Mouse (Mus musculus) T-cell, adult 2 months (primary cell): Measurements from ENCODE around the gene Gigyf1.
A peak's percentile ranks its signal among the peaks of the same experiment; 100 is the strongest.

Experiments used
- DNase-seq: peaks from one replicate; pipeline ENCODE4 v3.0.0; 2022; ENCODE audit warnings: low spot score

Gene Gigyf1

GRCm38 (mm10) chr5:137518436-137518835 is at the start of gene Gigyf1:
Gigyf1 (plus strand) TSS chr5:137518548.
- DNase-seq, result no peak

- no peak for DNase-seq
These were observed 46.0 kb upstream of the Gigyf1 start for GRCm38 (mm10) chr5:137472252-137472904.

DNA sequence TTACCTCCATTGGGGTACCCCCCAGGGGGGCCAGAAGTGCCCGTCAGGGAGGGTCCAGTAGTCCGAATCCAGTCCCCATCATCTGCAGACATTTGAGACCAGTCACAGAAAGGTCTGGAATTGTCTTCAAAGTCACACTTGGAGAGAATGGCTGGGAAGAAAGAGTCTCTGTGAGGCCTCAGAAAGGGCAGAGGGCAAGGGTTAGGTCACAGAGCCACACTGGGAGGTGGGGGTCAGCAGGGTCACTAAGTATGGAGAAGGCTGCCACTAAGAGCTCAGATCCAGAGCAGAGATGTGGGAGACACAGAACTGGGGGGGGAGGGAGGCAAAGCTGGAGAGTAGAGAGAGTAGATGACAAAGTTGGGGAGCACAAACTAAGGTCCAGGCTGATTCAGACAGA is 44.0 kb upstream of the Gigyf1 start:
- DNase-seq, result no peak

GRCm38 (mm10) chr5:137476964-137477363 is 41.4 kb upstream of the Gigyf1 start, which contains the start of gene Zan:
Zan (minus strand) TSS chr5:137477064.
- no peak for DNase-seq

GRCm38 (mm10) chr5:137481138-137481537 is 37.2 kb upstream of the Gigyf1 start:
- peak; percentile 30 for DNase-seq

DNA sequence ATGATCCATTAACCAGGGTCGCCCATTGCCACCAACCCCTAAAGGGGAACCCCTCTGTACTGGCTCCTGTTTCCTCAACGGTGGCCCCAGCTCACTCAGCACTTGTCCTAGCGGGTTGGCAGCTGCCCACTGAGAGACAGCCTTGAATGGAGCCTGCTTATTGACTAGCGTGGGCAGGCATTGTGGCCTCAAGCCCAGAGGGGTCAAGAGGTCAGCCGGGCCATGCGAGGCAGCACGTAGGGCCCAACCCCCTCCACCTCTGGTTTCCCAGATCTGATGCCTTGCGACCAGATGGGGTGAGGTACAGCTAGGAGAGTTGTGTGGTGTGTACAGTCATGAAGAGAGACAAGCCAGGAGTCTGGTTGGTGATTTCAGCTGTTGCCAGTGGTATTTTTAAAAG is 36.5 kb upstream of the Gigyf1 start:
- no peak for DNase-seq

- no peak for DNase-seq
These were observed 33.1 kb upstream of the Gigyf1 start for GRCm38 (mm10) chr5:137485071-137485850.

DNA sequence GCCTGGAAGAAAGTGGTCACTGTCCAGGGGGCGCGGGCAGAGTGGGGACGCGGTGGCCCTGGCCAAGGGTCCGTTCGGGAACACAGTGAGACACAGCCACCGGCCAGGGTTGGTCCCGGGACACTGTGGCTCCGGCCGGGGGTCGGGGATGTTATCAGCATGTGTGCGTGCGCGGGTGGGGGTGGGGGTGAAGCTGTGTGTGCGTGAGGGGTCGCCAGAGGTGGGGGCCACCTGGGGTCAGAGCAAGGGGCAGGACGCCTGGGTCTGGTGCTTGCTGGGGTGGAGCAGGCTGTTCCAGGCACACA is 32.5 kb upstream of the Gigyf1 start:
- no peak for DNase-seq

DNA sequence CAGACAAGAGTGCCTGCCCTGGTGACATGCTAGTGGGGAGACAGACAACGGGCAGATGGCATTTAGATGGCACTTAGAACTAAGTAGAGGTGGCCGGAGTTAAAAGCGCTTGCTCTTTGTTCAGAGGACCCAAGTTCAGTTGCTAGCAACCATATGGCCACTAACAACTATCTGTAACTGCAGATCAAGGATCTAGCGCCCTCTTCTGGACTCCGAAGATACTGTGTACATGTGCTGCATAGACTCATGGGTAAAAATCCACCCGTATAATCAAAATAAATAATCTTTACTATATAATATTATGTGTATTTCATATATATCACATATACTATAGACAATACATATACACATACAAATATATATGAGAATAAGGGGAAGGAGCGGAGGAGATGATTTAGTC is 30.7 kb upstream of the Gigyf1 start:
- DNase-seq, result no peak

DNA sequence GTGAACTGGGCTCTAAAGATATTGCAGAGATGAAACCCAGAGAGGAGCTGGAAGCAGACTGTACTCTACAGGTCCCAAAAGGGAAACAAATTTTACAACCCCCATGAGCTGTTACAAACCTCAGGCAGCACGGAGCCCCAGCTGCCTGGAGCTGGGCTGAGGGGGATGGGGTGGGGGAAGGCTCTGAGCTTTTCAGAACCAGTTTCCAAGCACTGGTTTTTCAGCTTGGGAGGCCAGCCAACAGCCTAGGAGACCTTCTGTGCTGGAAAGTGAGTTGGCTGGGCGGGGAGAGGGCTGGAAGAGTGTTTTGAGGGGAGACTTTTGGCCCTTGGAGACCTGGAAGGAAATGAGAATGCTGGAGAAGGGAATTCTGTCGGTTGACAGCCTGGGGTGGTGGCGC is 26.8 kb upstream of the Gigyf1 start:
- no peak for DNase-seq

DNA sequence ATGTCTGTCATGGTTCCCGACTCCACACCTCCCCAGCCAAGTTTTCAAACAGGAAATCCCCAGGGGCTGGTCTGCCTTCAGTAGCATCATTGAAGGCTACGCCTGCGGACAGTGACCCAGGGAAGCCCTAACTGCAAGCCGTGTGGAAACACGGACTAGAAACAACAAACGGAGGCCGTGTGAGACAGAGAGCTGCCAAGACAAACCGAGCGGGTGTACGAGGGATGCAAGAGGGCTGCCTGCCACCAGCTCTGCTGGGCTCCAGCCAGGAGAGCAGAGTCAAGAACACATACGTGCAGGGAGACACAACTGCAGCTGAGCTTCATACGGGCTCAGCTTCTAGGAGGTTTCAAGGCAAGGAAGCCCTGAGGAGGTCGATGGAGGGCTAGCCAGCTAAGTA is 24.5 kb upstream of the Gigyf1 start:
- DNase-seq, result no peak

DNA sequence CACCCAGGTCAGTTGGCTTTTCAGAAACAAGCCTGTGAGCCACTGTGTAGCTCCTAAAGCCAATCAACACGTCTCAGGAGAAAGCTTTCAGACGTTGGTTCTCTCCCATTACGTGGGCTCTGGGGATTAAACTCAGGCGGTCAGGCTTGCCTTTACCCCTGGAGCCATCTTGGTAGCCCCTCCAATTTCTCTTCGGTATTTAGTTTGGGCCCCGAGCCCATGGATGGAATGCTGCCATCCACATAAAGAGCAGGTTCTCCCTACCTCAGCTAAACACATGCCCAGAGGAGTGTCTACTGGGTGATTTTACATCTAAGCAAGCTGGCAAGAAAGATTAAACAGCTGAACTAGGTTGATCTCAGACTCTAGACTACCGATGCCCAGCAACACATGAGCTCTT is 18.2 kb upstream of the Gigyf1 start:
- no peak for DNase-seq

DNA sequence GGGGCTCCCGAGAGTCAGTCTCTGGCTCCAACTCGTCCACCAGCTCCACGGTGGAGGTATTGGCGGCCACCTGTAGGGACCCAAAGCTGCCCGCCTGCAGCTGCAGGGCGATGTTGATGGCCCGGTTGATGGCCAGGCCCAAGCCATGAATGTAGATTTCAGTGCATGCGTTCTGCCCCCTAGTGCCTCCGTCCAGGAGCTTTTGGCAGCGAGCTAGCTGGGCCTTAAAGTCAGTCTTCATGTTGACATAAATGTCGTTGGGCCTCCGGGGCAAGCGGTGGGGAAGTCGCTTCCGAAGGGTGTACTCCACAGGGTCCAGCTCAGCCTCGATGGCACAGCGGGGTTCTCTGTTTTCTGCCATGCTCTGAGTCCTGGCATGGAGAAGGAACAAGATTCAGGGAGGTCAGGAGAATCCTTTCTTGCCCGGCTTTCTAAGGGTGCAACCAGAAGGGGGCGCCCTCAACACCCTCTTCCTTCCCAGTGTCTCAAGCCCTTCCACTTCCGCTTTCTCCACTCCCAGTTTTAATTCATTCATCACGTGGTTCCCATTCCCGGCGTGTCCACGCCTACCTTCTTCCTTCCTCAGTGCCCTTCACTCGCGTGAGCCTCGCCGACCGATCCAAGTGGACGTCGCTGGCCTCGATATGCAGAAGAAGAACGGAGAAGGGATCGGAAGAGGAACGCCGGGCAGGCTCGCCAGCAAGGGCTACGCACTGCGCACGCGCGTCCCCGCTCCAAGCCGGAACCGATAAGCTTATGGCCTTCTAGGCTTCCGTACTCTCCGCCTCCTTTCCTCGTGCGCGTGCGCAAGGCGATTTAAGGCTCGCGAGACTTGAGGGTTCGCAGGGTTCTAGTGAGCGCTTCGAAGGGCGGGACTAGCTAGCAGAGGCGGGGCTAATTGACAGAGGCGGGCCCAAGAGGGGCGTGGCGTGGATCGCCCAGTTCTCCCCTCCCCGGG is 16.4 kb upstream of the Gigyf1 start, which contains the start of gene Pop7:
TSS of gene Pop7 (minus strand) at position 810 of the 958 bp plus-strand sequence.
- DNase-seq, result peak; percentile 100

DNA sequence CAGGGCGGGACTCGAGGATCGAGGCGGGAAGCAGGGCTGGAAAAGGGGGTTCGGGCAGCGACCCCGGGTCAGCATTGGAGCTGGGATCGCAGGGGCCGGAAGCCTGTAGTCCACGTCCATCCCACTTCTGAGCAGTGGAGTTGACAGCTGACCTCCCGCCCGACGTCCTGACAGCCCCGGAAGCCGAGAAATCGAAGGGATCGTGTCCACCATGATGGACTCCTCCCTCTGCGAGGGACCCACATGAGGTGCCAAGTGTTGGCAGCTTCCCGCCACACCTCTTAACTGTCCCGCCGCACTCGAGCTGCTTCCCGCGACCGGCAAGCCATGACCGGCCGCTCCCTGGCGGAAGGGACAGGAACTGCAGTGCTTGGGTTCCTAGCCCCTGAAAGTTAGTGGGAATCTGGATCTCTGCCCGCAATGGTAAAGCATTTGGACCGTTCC is 15.7 kb upstream of the Gigyf1 start:
- DNase-seq, result peak; percentile 75

GRCm38 (mm10) chr5:137504041-137504440 is 14.3 kb upstream of the Gigyf1 start:
- no peak for DNase-seq

DNA sequence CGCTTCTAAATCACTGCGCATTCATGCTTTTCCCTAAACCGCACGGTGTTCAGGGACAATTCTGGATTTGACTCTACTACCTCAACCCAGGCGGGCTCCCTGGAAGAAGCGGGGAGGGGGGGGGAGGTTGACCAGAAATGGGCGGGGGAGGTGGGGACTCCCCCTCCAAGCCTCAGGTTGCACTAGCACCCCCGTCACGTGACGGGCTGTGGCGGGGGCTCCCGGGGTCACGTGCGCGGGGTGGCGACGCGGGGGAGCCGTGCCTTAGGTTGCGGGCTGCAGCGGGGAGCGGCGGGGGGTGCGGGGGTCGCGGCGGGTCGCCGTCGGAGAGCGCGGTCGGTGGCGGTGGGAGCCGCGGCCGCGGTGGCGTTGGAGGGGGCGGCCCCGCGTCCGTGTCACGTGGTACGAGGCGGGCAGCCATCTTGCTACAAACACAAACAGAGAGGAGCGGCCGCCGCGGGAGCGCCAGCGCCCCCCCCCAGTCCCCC is 8.3 kb upstream of the Gigyf1 start:
- DNase-seq, result peak; percentile 73

- no peak for DNase-seq
These were observed 7.6 kb upstream of the Gigyf1 start for GRCm38 (mm10) chr5:137510573-137511390.

DNA sequence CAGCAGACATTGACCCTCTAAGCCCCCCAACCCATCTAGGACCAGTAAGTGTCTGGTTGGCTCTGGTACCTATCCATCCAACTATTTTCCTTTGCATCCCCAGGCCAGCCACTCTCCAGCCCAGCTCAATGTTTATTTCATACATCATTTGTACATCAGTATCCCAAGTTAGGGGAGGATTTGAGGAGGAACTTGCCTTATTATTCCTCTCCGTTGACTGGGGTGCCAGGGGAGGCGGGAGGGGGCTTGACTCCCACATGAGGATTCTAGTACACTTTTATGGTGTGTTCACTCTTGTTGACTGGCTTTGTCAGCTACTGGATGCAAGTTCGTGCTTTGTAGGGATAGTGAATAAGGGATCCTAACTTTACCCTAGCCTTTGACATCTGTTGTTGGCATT is 6.6 kb upstream of the Gigyf1 start:
- no peak for DNase-seq

DNA sequence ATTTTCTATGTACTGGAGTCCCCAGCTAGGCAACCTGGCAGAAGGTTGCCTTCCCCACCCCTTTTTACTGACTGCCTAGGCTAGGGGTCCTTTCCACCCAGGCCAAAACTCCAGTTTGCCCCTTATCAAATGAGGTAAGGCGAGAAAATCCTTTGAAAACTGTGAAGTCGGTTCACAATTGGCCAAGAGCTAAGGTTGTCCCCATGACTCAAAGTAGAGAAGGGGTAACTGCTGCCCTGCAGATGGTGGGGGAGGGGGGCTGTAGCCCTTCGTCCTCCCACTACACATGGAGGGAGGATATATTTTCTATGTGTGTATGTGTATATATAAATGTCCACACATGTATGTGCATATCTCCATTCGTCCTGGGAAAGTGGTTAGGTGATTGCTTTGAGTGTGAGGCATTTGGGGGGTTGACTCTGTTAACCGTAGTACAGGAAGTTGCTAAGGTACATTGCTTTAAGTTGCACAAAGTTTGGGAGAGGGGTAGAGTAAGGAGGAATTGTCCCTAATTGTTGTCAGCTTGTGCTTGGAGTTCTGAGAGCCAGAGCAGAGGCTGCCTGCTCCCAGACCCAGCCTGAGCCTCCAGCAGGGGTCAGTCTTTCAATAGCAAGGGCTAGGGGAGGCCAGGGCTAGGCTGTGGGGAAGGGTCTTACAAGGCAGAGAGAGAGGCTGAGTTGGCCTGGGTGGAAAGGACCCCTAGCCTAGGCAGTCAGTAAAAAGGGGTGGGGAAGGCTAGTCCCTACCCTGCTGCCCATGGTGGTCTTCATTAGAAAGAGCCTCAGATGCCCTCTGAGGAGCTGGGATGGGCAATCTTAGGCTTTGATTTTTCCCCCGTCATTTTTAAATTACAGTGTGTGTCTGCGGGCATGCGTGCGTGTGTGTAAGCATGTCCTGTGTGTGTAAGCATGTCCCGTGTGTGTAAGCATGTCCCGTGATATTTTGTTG is 5.2 kb upstream of the Gigyf1 start:
- DNase-seq, result no peak
